Mouse (Mus musculus) layer of hippocampus, postnatal 25 days (tissue): ENCODE data around the gene Supt6. TPM values are rescaled to one million over a fixed set of nuclear protein-coding genes. Genes with fewer than 3 reads are reported as not detected.
A peak's percentile ranks its signal among the peaks of the same experiment; 100 is the strongest.
"Not testable (repeated sequence)": the region's sequence is repeated elsewhere in the genome, so short reads cannot be mapped to it uniquely, and the experiment has no call there.

Experiments used
- DNase-seq, 2 experiments: peaks; one replicate each; pipeline ENCODE4 v3.0.0; 2022; ENCODE audit warnings: mixed read lengths in 2 of 2, low spot score in 1 of 2; ENCODE audit errors: extremely low spot score in 1 of 2
- total RNA-seq, 2 experiments: library from RNA; stranded (reverse); gene quantifications; 2 replicates each; pipeline ENCODE4 v1.2.3; 2021

Gene Supt6
- total RNA-seq, 2 experiments from 2014 or later = 110 to 123 TPM

GRCm38 (mm10) chr11:78231518-78231917 lies 14.3 kb downstream of the Supt6 start:
- DNase-seq = no peak

- DNase-seq = no peak
These were observed 22.2 kb downstream of the Supt6 start for GRCm38 (mm10) chr11:78223586-78223985.

- DNase-seq = no peak
These were observed 30.0 kb downstream of the Supt6 start for GRCm38 (mm10) chr11:78215709-78216317.

DNA sequence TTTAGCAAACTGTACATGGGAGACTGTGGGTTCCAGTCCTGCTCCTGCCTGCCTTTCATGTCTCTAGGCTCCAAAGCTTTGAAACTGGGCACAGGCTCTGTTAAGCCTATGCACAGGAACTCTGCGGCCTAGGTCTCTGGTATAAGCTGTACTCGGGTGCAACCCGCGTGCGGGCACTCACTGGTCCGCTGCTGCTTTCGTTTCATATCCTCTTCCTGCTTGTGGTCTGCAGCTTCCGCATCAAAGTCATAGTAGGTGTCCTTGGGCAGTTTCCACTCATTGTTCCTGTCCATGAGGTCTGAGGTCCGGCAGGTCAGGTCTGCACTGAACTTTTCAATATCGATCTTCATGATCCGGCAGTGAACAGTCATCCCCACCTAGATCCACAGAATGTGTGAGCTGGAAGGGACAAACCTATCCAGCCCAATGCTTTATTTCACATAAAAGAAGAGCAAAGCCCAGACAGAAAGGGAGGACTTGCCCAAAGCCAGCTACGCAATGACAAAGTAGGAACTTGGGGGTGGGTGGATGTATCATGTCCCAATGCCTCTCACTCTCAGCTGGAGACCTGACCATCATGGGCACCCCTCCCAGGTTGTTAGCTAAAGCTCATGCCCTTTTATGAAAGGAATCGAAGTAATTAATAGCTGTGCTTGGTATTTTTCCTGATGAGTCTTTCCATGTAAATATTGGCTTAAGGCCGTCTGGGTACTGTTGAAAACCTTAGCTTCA lies 32.5 kb downstream of the Supt6 start:
- DNase-seq = no peak

DNA sequence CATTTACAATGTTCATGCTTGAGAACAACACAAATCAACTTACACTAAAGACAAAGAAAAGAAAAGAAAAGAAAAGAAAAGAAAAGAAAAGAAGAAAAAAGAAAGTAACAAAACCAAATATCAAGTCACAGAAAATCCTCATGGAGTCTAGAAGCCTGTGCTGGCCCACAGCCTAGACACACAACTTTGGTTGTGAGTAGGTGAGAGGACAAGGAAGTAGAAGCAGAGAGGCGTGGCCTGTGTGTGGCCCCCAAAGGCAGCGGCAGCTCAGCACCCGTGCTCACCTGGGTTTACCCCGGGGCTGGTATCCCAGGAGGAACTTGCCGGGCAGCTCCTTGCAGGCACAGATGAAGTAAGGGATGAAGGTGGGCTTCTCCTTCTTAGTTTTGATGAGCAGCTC lies 34.3 kb downstream of the Supt6 start:
- DNase-seq = no peak

DNA sequence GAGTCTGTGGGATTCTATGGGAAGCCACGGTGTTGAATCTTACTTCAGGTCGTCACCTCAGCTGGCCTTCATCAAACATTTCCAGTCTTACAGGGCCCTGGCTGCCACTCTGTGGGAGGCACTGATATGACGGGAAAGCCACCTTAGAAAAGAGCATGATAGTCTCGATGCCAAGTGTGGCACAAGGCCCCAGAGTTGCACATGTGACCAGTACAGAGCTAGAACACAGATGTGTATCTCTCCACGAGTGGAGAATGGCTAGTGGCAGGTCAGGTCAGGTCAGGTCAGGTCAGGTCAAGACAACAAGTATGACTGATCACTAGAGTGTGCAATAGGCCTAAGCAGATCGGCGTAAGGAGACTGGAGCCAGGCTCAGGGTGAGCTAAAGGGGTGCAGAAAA lies 35.2 kb downstream of the Supt6 start:
- no peak for DNase-seq

- DNase-seq = no peak
These were observed 35.9 kb downstream of the Supt6 start for GRCm38 (mm10) chr11:78209886-78210285.

- no peak for DNase-seq
These were observed 38.6 kb downstream of the Supt6 start for GRCm38 (mm10) chr11:78207190-78207589.

- no peak for DNase-seq
These were observed 40.2 kb downstream of the Supt6 start for GRCm38 (mm10) chr11:78205361-78206206.

DNA sequence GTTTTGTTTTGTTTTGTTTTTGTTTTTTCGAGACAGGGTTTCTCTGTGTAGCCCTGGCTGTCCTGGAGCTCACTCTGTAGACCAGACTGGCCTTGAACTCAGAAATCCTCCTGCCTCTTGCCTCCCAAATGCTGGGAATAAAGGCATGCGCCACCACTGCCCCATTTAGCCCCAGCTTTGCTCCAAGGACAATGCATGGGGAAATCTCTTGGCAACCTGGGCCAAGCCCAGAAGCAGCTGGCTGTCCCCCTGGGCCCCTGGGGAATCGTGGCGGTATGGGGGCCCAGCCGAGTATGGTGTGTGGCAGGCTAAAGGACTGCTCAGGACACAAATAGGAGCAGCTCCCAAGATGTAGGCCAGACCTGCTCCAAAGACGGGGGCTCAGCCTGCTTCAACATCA lies 41.5 kb downstream of the Supt6 start:
- no peak for DNase-seq

DNA sequence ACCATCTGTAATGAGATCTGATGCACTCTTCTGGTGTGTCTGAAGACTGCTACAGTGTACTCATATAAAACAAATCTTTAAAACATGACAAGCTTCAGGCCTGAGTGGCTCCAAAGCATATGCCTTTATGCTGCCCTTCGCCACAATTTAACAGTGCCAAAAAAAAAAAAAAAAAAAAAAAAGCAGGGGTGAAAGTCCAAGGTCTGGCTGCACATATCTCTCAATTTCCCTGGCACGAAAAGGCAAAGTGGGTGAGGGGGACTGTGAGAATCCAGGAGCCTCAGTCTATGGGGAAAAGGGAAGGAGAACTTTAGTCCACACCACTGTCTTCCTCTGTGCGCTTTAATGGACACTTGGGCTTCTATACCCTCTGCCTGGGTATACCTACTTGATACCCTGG lies 43.4 kb downstream of the Supt6 start:
- DNase-seq = no peak

- no peak for DNase-seq
These were observed 50.5 kb downstream of the Supt6 start for GRCm38 (mm10) chr11:78195101-78195863.

GRCm38 (mm10) chr11:78194411-78195100 lies 51.2 kb downstream of the Supt6 start:
- DNase-seq = no peak

DNA sequence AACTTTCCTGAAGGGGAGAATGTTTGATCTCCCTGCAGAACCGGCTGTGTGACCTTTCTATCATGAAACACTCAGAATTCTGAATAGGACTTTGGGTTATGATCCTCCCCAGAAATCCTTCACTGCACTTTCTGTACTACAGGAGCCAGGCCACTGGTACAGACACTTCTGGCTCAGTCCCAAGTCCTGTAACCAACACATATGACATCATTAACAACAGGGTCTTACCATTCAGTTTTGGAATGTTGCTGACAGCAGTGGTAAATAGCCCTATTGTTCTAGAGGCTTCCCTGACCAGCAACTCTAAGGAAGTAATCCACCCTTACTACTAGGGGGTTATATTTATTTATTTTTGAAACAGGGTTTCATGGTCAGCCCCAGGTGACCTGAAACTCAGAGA lies 52.7 kb downstream of the Supt6 start, which contains the start of gene Proca1:
Gene Proca1, plus strand, starts transcription at position 280 of the 400 bp plus-strand sequence.
- no peak for DNase-seq

DNA sequence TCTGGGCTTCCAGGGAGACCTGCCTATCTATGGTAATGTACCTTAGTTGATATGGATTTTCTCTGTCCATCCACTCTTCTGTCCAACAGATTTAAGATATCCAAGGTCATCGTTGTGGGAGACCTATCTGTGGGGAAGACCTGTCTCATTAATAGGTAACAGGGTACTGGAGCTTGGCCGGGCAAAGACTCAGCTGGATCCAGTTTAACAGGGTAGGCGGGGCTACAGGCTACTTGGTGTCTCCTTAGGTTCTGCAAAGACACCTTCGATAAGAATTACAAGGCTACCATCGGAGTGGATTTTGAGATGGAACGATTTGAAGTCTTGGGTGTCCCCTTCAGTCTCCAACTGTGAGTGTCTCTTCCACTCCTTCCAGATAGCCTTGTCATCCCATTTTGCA lies 55.7 kb downstream of the Supt6 start:
- DNase-seq = no peak

DNA sequence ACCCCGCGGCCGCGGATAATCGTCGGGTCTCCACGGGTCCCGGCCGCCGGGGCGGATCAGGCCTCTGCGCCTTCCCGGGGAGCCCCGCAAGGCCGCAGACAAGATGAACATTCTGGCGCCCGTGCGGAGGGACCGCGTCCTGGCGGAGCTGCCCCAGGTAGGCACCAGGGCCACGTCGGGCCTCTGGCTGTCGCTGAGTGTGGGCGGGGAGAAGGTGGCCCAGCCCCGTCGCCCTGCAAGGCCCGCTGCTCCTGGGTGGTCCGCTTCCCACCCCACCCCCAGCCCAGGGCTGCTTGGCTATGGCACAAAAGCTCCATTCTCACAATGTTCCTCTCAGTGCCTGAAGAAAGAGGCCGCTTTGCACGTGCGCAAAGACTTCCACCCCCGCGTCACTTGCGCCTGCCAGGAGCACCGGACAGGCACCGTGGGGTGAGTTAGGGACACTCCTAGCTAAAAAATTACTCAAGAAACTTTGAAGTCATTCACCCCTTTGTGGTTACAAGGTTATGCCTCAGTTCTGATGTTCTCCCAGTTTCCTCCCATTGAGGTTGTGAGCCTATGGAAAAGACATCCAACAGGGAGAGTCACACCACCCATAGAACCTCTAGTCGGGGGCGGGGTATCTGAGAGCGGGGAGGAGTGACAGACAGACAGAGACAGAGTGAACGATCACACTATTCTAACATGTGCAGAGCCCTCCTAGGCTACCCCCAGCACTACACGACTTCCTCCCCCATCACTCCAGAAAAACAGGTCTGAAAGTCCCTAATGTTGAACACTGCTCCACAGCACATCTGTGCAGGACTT lies 56.4 kb downstream of the Supt6 start:
- peak; percentile 59 to 61 for DNase-seq

- peak; percentile 69 to 70 for DNase-seq
These were observed 57.2 kb downstream of the Supt6 start, which contains the start of gene Rab34 for GRCm38 (mm10) chr11:78188331-78189233. Rab34 (plus strand) TSS chr11:78188430.

GRCm38 (mm10) chr11:78184702-78185101 lies 61.1 kb downstream of the Supt6 start:
- not testable (repeated sequence) for DNase-seq
